In the genomic region with DNA sequence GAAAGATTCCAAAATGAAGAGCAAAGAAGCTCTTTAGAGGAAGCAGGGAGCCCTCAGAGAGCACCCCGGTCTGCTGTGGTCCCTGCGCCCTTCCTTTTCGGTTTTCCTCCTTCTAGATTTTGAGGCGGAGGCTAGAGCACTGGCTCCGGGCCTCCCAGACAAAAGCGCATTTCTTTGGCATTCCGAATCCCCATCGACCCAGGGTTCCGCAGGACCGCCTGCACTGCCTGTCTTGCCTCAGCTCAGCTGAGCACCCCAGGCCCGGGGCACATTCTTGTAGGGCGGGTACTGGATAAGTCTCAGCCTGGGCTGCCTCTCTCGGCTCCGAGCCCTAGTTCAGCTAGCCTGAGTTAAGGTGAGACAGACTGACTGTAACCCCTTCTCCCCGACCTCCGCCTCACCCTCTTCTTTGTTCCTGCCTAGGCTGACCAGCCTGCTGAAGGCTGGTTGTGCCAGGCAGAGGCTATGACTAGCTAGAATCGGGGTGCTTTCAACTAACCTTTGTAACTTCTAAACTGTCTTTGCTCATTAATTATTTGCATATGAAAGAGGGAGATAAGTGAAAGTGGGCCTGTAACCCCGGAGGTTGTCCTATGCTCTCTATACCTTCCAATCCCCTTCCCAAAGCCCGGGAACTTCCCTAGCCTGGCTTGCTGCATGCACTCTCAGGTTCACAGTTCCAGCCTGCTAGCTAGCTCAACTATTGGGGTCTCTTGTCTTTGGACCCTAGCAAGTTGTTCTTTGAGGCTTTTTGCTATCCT, we compare ENCODE assay signal across 13 mouse cellular contexts. TPM values are rescaled to one million over a fixed set of nuclear protein-coding genes. Genes with fewer than 3 reads are reported as not detected.
A peak's percentile ranks its signal among the peaks of the same experiment; 100 is the strongest.
DNase-seq lines count a peak whose midpoint lies in the region; ATAC-seq and TF ChIP-seq lines count a peak whose summit lies in the region.
"Had no signal": no experiment of that assay in that cellular context is flagged by ENCODE, and none has a peak within 500 bp of the region (broad histone marks: within the 10 kb centered on the region; RNA-seq: fewer than 3 reads in every experiment).

No protein-coding gene starts in this region.

- no peak for TF ChIP-seq EP300 in liver, postnatal 0 days (IDR thresholded peaks at IDR 0.05; ENCODE audit: low read depth)

- H3K9ac ChIP-seq in liver, embryonic 12.5 days, result no peak overlapping the region
- no peak overlapping the region for H3K9ac ChIP-seq in liver, postnatal 0 days (replicated peaks)
- peak overlapping the region; percentile 33; the same call in 1 of the 2 replicates for H3K9ac ChIP-seq in hindbrain, postnatal 0 days (replicated peaks; ENCODE audit: low read length)
- peak overlapping the region; percentile 37; the same call in 1 of the 2 replicates for H3K9ac ChIP-seq in stomach, embryonic 15.5 days

- peak overlapping the region; percentile 17; the same call in 1 of the 2 replicates for H3K4me2 ChIP-seq in liver, embryonic 12.5 days
- H3K4me2 ChIP-seq in liver, postnatal 0 days (ENCODE audit: low read depth, low read length), result no peak overlapping the region
- peak overlapping the region; percentile 57 for H3K4me2 ChIP-seq in hindbrain, postnatal 0 days (ENCODE audit: low read depth, low read length)
- peak overlapping the region; percentile 75 for H3K4me2 ChIP-seq in stomach, embryonic 15.5 days

- H3K4me3 ChIP-seq in liver, embryonic 12.5 days, result 0 out of 2 replicates have a peak overlapping the region, but pooled peaks have one; percentile 18
- H3K4me3 ChIP-seq in liver, postnatal 0 days (ENCODE audit: low read depth, low read length), result no peak overlapping the region
- peak overlapping the region; percentile 27; the same call in 1 of the 2 replicates for H3K4me3 ChIP-seq in hindbrain, postnatal 0 days (ENCODE audit: low read length)
- peak overlapping the region; percentile 47 for H3K4me3 ChIP-seq in stomach, embryonic 15.5 days (replicated peaks)
- no peak overlapping the region for H3K4me3 ChIP-seq in layer of hippocampus, adult 2 months

- TF ChIP-seq CTCF in liver, postnatal 0 days (IDR thresholded peaks at IDR 0.05; ENCODE audit: low read depth), result no peak
- no peak for TF ChIP-seq CTCF in hindbrain, postnatal 0 days (IDR thresholded peaks at IDR 0.05; ENCODE audit: low read depth)
- TF ChIP-seq CTCF in layer of hippocampus, adult 2 months (conservative IDR thresholded peaks at IDR 0.05), result no peak

- 0 out of 2 replicates have a peak, but pooled peaks cover 4% of the 10 kb centered on the region for H3K4me1 ChIP-seq in liver, embryonic 12.5 days
- no peaks in the 10 kb centered on the region for H3K4me1 ChIP-seq in liver, postnatal 0 days (ENCODE audit: insufficient read depth)
- no peaks in the 10 kb centered on the region for H3K4me1 ChIP-seq in hindbrain, postnatal 0 days (ENCODE audit: insufficient read depth, low read length)
- peaks cover 18% of the 10 kb centered on the region for H3K4me1 ChIP-seq in stomach, embryonic 15.5 days

- H3K36me3 ChIP-seq in liver, embryonic 12.5 days, result no peaks in the 10 kb centered on the region
- H3K36me3 ChIP-seq in liver, postnatal 0 days (replicated peaks; ENCODE audit: insufficient read depth, low read length), result no peaks in the 10 kb centered on the region
- H3K36me3 ChIP-seq in hindbrain, postnatal 0 days (ENCODE audit: insufficient read depth, low read length), result no peaks in the 10 kb centered on the region
- H3K36me3 ChIP-seq in stomach, embryonic 15.5 days, result no peaks in the 10 kb centered on the region

- H3K27me3 ChIP-seq in liver, embryonic 12.5 days (replicated peaks), result peaks cover 99% of the 10 kb centered on the region
- H3K27me3 ChIP-seq in liver, postnatal 0 days (ENCODE audit: insufficient read depth, low read length), result peaks cover 98% of the 10 kb centered on the region
- H3K27me3 ChIP-seq in hindbrain, postnatal 0 days (ENCODE audit: insufficient read depth, low read length), result peaks cover 97% of the 10 kb centered on the region
- H3K27me3 ChIP-seq in stomach, embryonic 15.5 days (replicated peaks), result peaks cover 64% of the 10 kb centered on the region

- no peak overlapping the region for H3K27ac ChIP-seq in liver, embryonic 12.5 days
- H3K27ac ChIP-seq in liver, postnatal 0 days (ENCODE audit: low read depth), result no peak overlapping the region
- no peak overlapping the region for H3K27ac ChIP-seq in hindbrain, postnatal 0 days
- peak overlapping the region; percentile 93 for H3K27ac ChIP-seq in stomach, embryonic 15.5 days
- H3K27ac ChIP-seq in layer of hippocampus, adult 2 months, result no peak overlapping the region
- H3K27ac ChIP-seq: macrophage had no signal

- ATAC-seq in liver, embryonic 12.5 days, result no peak
- ATAC-seq in liver, postnatal 0 days, result no peak
- no peak for ATAC-seq in hindbrain, postnatal 0 days
- ATAC-seq in stomach, embryonic 15.5 days (ENCODE audit: insufficient read depth, low FRiP score, low read depth), result no peak

- no peaks in the 10 kb centered on the region for H3K9me3 ChIP-seq in liver, embryonic 12.5 days (replicated peaks)
- no peaks in the 10 kb centered on the region for H3K9me3 ChIP-seq in liver, postnatal 0 days (ENCODE audit: low read length)
- H3K9me3 ChIP-seq in hindbrain, postnatal 0 days (ENCODE audit: low read length), result no peaks in the 10 kb centered on the region
- H3K9me3 ChIP-seq in stomach, embryonic 15.5 days, result no peaks in the 10 kb centered on the region

- 4% methylated on average over 19 of the region's 19 CpGs for WGBS in liver, embryonic 12.5 days (ENCODE audit: insufficient replicate concordance)
- 11% methylated on average over 19 of the region's 19 CpGs for WGBS in liver, postnatal 0 days (ENCODE audit: insufficient replicate concordance)
- WGBS in hindbrain, postnatal 0 days, result 3% methylated on average over 19 of the region's 19 CpGs
- 14% methylated on average over 19 of the region's 19 CpGs for WGBS in stomach, embryonic 15.5 days

- DNase-seq in adrenal gland, adult 8-10 months, result peak; percentile 15
- DNase-seq in adrenal gland, adult 18-20 months (ENCODE audit: low spot score in 2 of 2), result no peak
- no peak for DNase-seq in liver, postnatal 0 days
- DNase-seq in hindbrain, postnatal 0 days (ENCODE audit: low spot score), result no peak
- DNase-seq in layer of hippocampus, adult 2 months (ENCODE audit: low spot score in 2 of 2), result no peak
- no peak for DNase-seq in cerebellum, adult 9-10 months
- DNase-seq: cerebellum, adult 8-10 months; spleen, adult 18-20 months had no signal

RNA-seq across cellular contexts. Expression of gene Hoxc4, which starts 3.1 kb away (rescaled TPM):
- 10 to 100 TPM in 2 of 4 experiments, 1 to 10 TPM in 2; 5.0 to 17.9 (median 10.8) TPM for total RNA-seq in adrenal gland, adult 8-10 months (2022)
- 1 to 10 TPM; 5.0 to 7.3 TPM for total RNA-seq in adrenal gland, adult 18-20 months (2021)
- polyA plus RNA-seq in liver, embryonic 12.5 days (2016; fragmentation: Nextera tagmentation; extraction: Ambion mirVana), result 1.3 and 1.9 TPM in 2 replicates
- polyA plus RNA-seq in liver, postnatal 0 days (2015; fragmentation: Nextera tagmentation; extraction: Ambion mirVana), result 0.07 and 0.11 TPM in 2 replicates
- 12.5 and 13.1 TPM in 2 replicates for total RNA-seq in hindbrain, postnatal 0 days (2014; rRNA removed)
- polyA plus RNA-seq in hindbrain, postnatal 0 days (2015; fragmentation: Nextera tagmentation; extraction: Ambion mirVana), result 33.0 and 35.4 TPM in 2 replicates
- polyA plus RNA-seq in stomach, embryonic 15.5 days (2015; fragmentation: Nextera tagmentation; extraction: Ambion mirVana), result 16.2 and 17.3 TPM in 2 replicates
- not detected for total RNA-seq in layer of hippocampus, adult 2 months (2021)
- total RNA-seq: left cerebral cortex, adult 18-20 months had no signal
- polyA plus RNA-seq: macrophage had no signal

RNA-seq across cellular contexts. Expression of gene Hoxc6, which starts 17.5 kb away (rescaled TPM):
- total RNA-seq in adrenal gland, adult 8-10 months (2022), result 10 to 100 TPM; 52.9 to 79.0 (median 59.6) TPM
- total RNA-seq in adrenal gland, adult 18-20 months (2021), result 10 to 100 TPM; 47.9 to 59.3 TPM
- 0.17 and 0.19 TPM in 2 replicates for polyA plus RNA-seq in liver, embryonic 12.5 days (2016; fragmentation: Nextera tagmentation; extraction: Ambion mirVana)
- polyA plus RNA-seq in liver, postnatal 0 days (2015; fragmentation: Nextera tagmentation; extraction: Ambion mirVana), result not detected in 2 replicates
- total RNA-seq in hindbrain, postnatal 0 days (2014; rRNA removed), result 0.43 and 1.4 TPM in 2 replicates
- polyA plus RNA-seq in hindbrain, postnatal 0 days (2015; fragmentation: Nextera tagmentation; extraction: Ambion mirVana), result 0.59 and 1.2 TPM in 2 replicates
- polyA plus RNA-seq in stomach, embryonic 15.5 days (2015; fragmentation: Nextera tagmentation; extraction: Ambion mirVana), result 2.6 and 4.7 TPM in 2 replicates
- not detected for total RNA-seq in layer of hippocampus, adult 2 months (2021)
- total RNA-seq: left cerebral cortex, adult 18-20 months had no signal
- polyA plus RNA-seq: macrophage had no signal

RNA-seq across cellular contexts. Expression of gene Hoxc8, which starts 25.2 kb away (rescaled TPM):
- total RNA-seq in adrenal gland, adult 8-10 months (2022), result 10 to 100 TPM; 30.1 to 35.8 (median 32.2) TPM
- 10 to 100 TPM; 30.8 to 34.8 TPM for total RNA-seq in adrenal gland, adult 18-20 months (2021)
- polyA plus RNA-seq in liver, embryonic 12.5 days (2016; fragmentation: Nextera tagmentation; extraction: Ambion mirVana), result 0.08 and 0.22 TPM in 2 replicates
- not detected in 2 replicates for polyA plus RNA-seq in liver, postnatal 0 days (2015; fragmentation: Nextera tagmentation; extraction: Ambion mirVana)
- total RNA-seq in hindbrain, postnatal 0 days (2014; rRNA removed), result 0.26 TPM in 1 of 2 replicates, not detected in the other
- not detected in 2 replicates for polyA plus RNA-seq in hindbrain, postnatal 0 days (2015; fragmentation: Nextera tagmentation; extraction: Ambion mirVana)
- 1.4 and 1.9 TPM in 2 replicates for polyA plus RNA-seq in stomach, embryonic 15.5 days (2015; fragmentation: Nextera tagmentation; extraction: Ambion mirVana)
- not detected for total RNA-seq in layer of hippocampus, adult 2 months (2021)
- total RNA-seq: left cerebral cortex, adult 18-20 months had no signal
- polyA plus RNA-seq: heart, embryonic 14.5 days; macrophage had no signal

RNA-seq across cellular contexts. Expression of gene Hoxc9, which starts 39.3 kb away (rescaled TPM):
- total RNA-seq in adrenal gland, adult 8-10 months (2022), result under 1 TPM; 0.52 to 0.99 (median 0.83) TPM
- 1 to 10 TPM in 1 of 2 experiments, under 1 TPM in 1; 0.66 to 1.4 TPM for total RNA-seq in adrenal gland, adult 18-20 months (2021)
- polyA plus RNA-seq in liver, embryonic 12.5 days (2016; fragmentation: Nextera tagmentation; extraction: Ambion mirVana), result 0.07 TPM in 1 of 2 replicates, not detected in the other
- not detected in 2 replicates for polyA plus RNA-seq in liver, postnatal 0 days (2015; fragmentation: Nextera tagmentation; extraction: Ambion mirVana)
- total RNA-seq in hindbrain, postnatal 0 days (2014; rRNA removed), result not detected in 2 replicates
- not detected in 2 replicates for polyA plus RNA-seq in hindbrain, postnatal 0 days (2015; fragmentation: Nextera tagmentation; extraction: Ambion mirVana)
- 0.06 TPM in 1 of 2 replicates, not detected in the other for polyA plus RNA-seq in stomach, embryonic 15.5 days (2015; fragmentation: Nextera tagmentation; extraction: Ambion mirVana)
- not detected for total RNA-seq in layer of hippocampus, adult 2 months (2021)
- total RNA-seq: left cerebral cortex, adult 18-20 months had no signal
- polyA plus RNA-seq: heart, embryonic 14.5 days; macrophage had no signal

RNA-seq across cellular contexts. Expression of gene Hoxc5, which starts 48.3 kb away (rescaled TPM):
- total RNA-seq in adrenal gland, adult 8-10 months (2022), result 10 to 100 TPM in 2 of 4 experiments, 1 to 10 TPM in 2; 6.4 to 16.0 (median 11.4) TPM
- total RNA-seq in adrenal gland, adult 18-20 months (2021), result 1 to 10 TPM; 7.0 to 7.5 TPM
- 0.92 and 1.2 TPM in 2 replicates for polyA plus RNA-seq in liver, embryonic 12.5 days (2016; fragmentation: Nextera tagmentation; extraction: Ambion mirVana)
- not detected in 2 replicates for polyA plus RNA-seq in liver, postnatal 0 days (2015; fragmentation: Nextera tagmentation; extraction: Ambion mirVana)
- 5.4 and 8.7 TPM in 2 replicates for total RNA-seq in hindbrain, postnatal 0 days (2014; rRNA removed)
- polyA plus RNA-seq in hindbrain, postnatal 0 days (2015; fragmentation: Nextera tagmentation; extraction: Ambion mirVana), result 6.4 and 7.3 TPM in 2 replicates
- 13.6 and 16.2 TPM in 2 replicates for polyA plus RNA-seq in stomach, embryonic 15.5 days (2015; fragmentation: Nextera tagmentation; extraction: Ambion mirVana)
- total RNA-seq in layer of hippocampus, adult 2 months (2021), result not detected
- total RNA-seq: left cerebral cortex, adult 18-20 months had no signal
- polyA plus RNA-seq: macrophage had no signal

Comparison
In these comparisons a context has a peak if more than half of its experiments do, and no peak if none do; other contexts are left out.
1. H3K4me3 ChIP-seq: peak in liver, embryonic 12.5 days (single experiment), hindbrain, postnatal 0 days (single experiment) and stomach, embryonic 15.5 days (single experiment); none in liver, postnatal 0 days (single experiment) and layer of hippocampus, adult 2 months (single experiment).
2. H3K9ac ChIP-seq: peak in hindbrain, postnatal 0 days (single experiment) and stomach, embryonic 15.5 days (single experiment); none in liver, embryonic 12.5 days (single experiment) and liver, postnatal 0 days (single experiment).
3. RNA of gene Hoxc4, which starts 3.1 kb away (total RNA-seq): 12.5 to 13.1 TPM in hindbrain, postnatal 0 days, 5.0 to 17.9 TPM in adrenal gland, adult 8-10 months and 5.0 to 7.3 TPM in adrenal gland, adult 18-20 months; not detected in layer of hippocampus, adult 2 months; every median in the first group is over 4 times any median in the second.
4. RNA of gene Hoxc6, which starts 17.5 kb away (total RNA-seq): 52.9 to 79.0 TPM in adrenal gland, adult 8-10 months and 47.9 to 59.3 TPM in adrenal gland, adult 18-20 months; 0.43 to 1.4 TPM in hindbrain, postnatal 0 days and not detected in layer of hippocampus, adult 2 months; every median in the first group is over 10 times any median in the second.
5. RNA of gene Hoxc8, which starts 25.2 kb away (total RNA-seq): 30.8 to 34.8 TPM in adrenal gland, adult 18-20 months and 30.1 to 35.8 TPM in adrenal gland, adult 8-10 months; 0.26 TPM in hindbrain, postnatal 0 days and not detected in layer of hippocampus, adult 2 months; every median in the first group is over 10 times any median in the second.